Mouse (Mus musculus): ENCODE measurements around the gene Retsat. TPM values are rescaled to one million over a fixed set of nuclear protein-coding genes. Genes with fewer than 3 reads are reported as not detected.

The Retsat gene
- total and polyA plus RNA-seq, 2 experiments from 2014 or later = 10.0 to 12.6 TPM

- Histone ChIP-seq H3K4me2 (ENCODE audit: low read depth, low read length) (no peak overlapping the region), H3K4me1 (ENCODE audit: insufficient read depth, low read length) (0 out of 2 replicates have a peak, but pooled peaks cover 7% of the 10 kb centered on the region), H3K4me3 (ENCODE audit: low read length) (no peak overlapping the region), H3K36me3 (ENCODE audit: insufficient read depth, low read length) (no peaks in the 10 kb centered on the region), H3K27me3 (ENCODE audit: insufficient read depth, low read length) (no peaks in the 10 kb centered on the region), H3K9ac (replicated peaks; ENCODE audit: low read length) (no peak overlapping the region), H3K27ac (no peak overlapping the region), H3K9me3 (ENCODE audit: low read length) (no peaks in the 10 kb centered on the region)
- WGBS = 91% methylated on average over 7 of the region's 7 CpGs
- TF ChIP-seq CTCF (IDR thresholded peaks at IDR 0.05; ENCODE audit: low read depth) = no peak
- ATAC-seq (no peak), DNase-seq (ENCODE audit: low spot score) (no peak)
Measured at GRCm38 (mm10) chr6:72656053-72656442, 57.8 kb downstream of the Retsat start.

GRCm38 (mm10) chr6:72658006-72658405 lies 59.7 kb downstream of the Retsat start:
- peak; percentile 46 for DNase-seq (ENCODE audit: low spot score)
- Histone ChIP-seq H3K4me1 (ENCODE audit: insufficient read depth, low read length) (0 out of 2 replicates have a peak, but pooled peaks cover 7% of the 10 kb centered on the region), H3K9me3 (ENCODE audit: low read length) (no peaks in the 10 kb centered on the region), H3K9ac (replicated peaks; ENCODE audit: low read length) (no peak overlapping the region), H3K4me2 (ENCODE audit: low read depth, low read length) (no peak overlapping the region), H3K4me3 (ENCODE audit: low read length) (no peak overlapping the region), H3K36me3 (ENCODE audit: insufficient read depth, low read length) (no peaks in the 10 kb centered on the region), H3K27me3 (ENCODE audit: insufficient read depth, low read length) (no peaks in the 10 kb centered on the region), H3K27ac (no peak overlapping the region)
- TF ChIP-seq CTCF (IDR thresholded peaks at IDR 0.05; ENCODE audit: low read depth) = peak; percentile 63
- WGBS = 62% methylated on average over 3 of the region's 3 CpGs
- ATAC-seq = no peak

Other genes starting within 250 kb of the Retsat start
- gene Tmem150a, start 243.0 kb upstream of the Retsat start, total RNA-seq (2014; rRNA removed) = 23.6 and 35.3 TPM in 2 replicates
- 12.2 and 15.3 TPM in 2 replicates for gene Tmem150a, start 243.0 kb upstream of the Retsat start, polyA plus RNA-seq (2015; fragmentation: Nextera tagmentation; extraction: Ambion mirVana)
- gene Rnf181, start 231.5 kb upstream of the Retsat start, total RNA-seq (2014; rRNA removed) = 70.6 and 72.7 TPM in 2 replicates
- 128 and 134 TPM in 2 replicates for gene Rnf181, start 231.5 kb upstream of the Retsat start, polyA plus RNA-seq (2015; fragmentation: Nextera tagmentation; extraction: Ambion mirVana)
- 4.6 and 20.0 TPM in 2 replicates for gene Vamp5, start 218.0 kb upstream of the Retsat start, total RNA-seq (2014; rRNA removed)
- gene Vamp5, start 218.0 kb upstream of the Retsat start, polyA plus RNA-seq (2015; fragmentation: Nextera tagmentation; extraction: Ambion mirVana) = 11.9 and 12.9 TPM in 2 replicates
- gene Vamp8, start 207.8 kb upstream of the Retsat start, total RNA-seq (2014; rRNA removed) = 7.2 and 17.4 TPM in 2 replicates
- 34.3 and 39.6 TPM in 2 replicates for gene Vamp8, start 207.8 kb upstream of the Retsat start, polyA plus RNA-seq (2015; fragmentation: Nextera tagmentation; extraction: Ambion mirVana)
- gene Ggcx, start 184.2 kb upstream of the Retsat start, total RNA-seq (2014; rRNA removed) = 14.8 and 23.6 TPM in 2 replicates
- gene Ggcx, start 184.2 kb upstream of the Retsat start, polyA plus RNA-seq (2015; fragmentation: Nextera tagmentation; extraction: Ambion mirVana) = 10.6 and 14.6 TPM in 2 replicates
- 70.5 and 105 TPM in 2 replicates for gene Mat2a, start 158.9 kb upstream of the Retsat start, total RNA-seq (2014; rRNA removed)
- gene Mat2a, start 158.9 kb upstream of the Retsat start, polyA plus RNA-seq (2015; fragmentation: Nextera tagmentation; extraction: Ambion mirVana) = 254 and 279 TPM in 2 replicates
- gene Sh2d6, start 76.8 kb upstream of the Retsat start, total RNA-seq (2014; rRNA removed) = not detected in 2 replicates
- 0.26 and 0.40 TPM in 2 replicates for gene Sh2d6, start 76.8 kb upstream of the Retsat start, polyA plus RNA-seq (2015; fragmentation: Nextera tagmentation; extraction: Ambion mirVana)
- gene Capg, start 54.1 kb upstream of the Retsat start, total RNA-seq (2014; rRNA removed) = 5.8 and 10.6 TPM in 2 replicates
- gene Capg, start 54.1 kb upstream of the Retsat start, polyA plus RNA-seq (2015; fragmentation: Nextera tagmentation; extraction: Ambion mirVana) = 10.0 and 11.2 TPM in 2 replicates
- 23.8 and 26.1 TPM in 2 replicates for gene Elmod3, start 62 bp upstream of the Retsat start, total RNA-seq (2014; rRNA removed)
- 16.2 and 18.4 TPM in 2 replicates for gene Elmod3, start 62 bp upstream of the Retsat start, polyA plus RNA-seq (2015; fragmentation: Nextera tagmentation; extraction: Ambion mirVana)
- gene Tgoln1, start 18.5 kb downstream of the Retsat start, total RNA-seq (2014; rRNA removed) = 28.5 and 29.8 TPM in 2 replicates
- 36.3 and 36.4 TPM in 2 replicates for gene Tgoln1, start 18.5 kb downstream of the Retsat start, polyA plus RNA-seq (2015; fragmentation: Nextera tagmentation; extraction: Ambion mirVana)
- 2.4 and 4.0 TPM in 2 replicates for gene Tcf7l1, start 190.8 kb downstream of the Retsat start, total RNA-seq (2014; rRNA removed)
- 8.2 and 9.1 TPM in 2 replicates for gene Tcf7l1, start 190.8 kb downstream of the Retsat start, polyA plus RNA-seq (2015; fragmentation: Nextera tagmentation; extraction: Ambion mirVana)

Data from hindbrain, postnatal 0 days (tissue).